Comparison of ENCODE assay signal across 16 mouse cellular contexts in the genomic region with DNA sequence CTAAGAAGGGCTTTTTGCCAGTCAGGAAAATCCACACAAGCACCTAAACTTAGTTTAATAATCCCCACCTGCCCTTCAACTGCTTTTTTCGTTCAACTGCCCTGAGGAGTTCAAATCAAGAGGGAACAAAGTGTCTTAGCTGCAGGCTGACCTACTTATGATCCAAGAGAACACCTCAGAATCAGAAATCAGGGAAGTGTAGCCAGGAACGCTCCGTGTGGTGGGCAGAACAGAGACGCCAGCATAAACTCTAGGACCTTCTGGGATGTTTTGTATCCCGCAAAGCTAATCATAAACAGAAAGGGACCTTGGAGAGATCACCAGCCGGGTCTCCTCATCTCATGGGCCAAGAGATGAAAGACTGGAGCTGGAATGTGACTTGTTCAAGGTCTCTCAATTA.
DNase-seq lines count a peak whose midpoint lies in the region.
"Had no signal": no experiment of that assay in that cellular context is flagged by ENCODE, and none has a peak within 500 bp of the region (broad histone marks: within the 10 kb centered on the region; RNA-seq: fewer than 3 reads in every experiment).

No protein-coding gene starts in this region.

- peak; percentile 20 for DNase-seq in gastrocnemius, adult 18-20 months (ENCODE audit: low spot score)
- no peak for DNase-seq in gastrocnemius, postnatal 25 days
- DNase-seq in kidney, adult 8-10 months: peak; percentile 5 to 20
- DNase-seq in kidney, postnatal 14 days: no peak
- DNase-seq in testis, postnatal 14 days (ENCODE audit: low spot score): peak; percentile 6
- DNase-seq in testis, postnatal 10 days (ENCODE audit: low spot score): no peak
- DNase-seq: adrenal gland, postnatal 10 days; adrenal gland, postnatal 36 days; cerebellum, adult 11 months; cerebellum, adult 2 months; cerebellum, adult 9-11 months; forebrain, postnatal 0 days; gastrocnemius, postnatal 14 days; heart, adult 18-20 months; heart, postnatal 10 days; heart, postnatal 36 days had no signal

Comparison
In these comparisons a context has a peak if more than half of its experiments do, and no peak if none do; other contexts are left out.
1. DNase-seq: peak in gastrocnemius, adult 18-20 months (single experiment), kidney, adult 8-10 months (2 of 2) and testis, postnatal 14 days (single experiment); none in gastrocnemius, postnatal 25 days (single experiment), kidney, postnatal 14 days (single experiment) and testis, postnatal 10 days (single experiment).